Mouse (Mus musculus): ENCODE data around the gene Drc3. TPM values are rescaled to one million over a fixed set of nuclear protein-coding genes. Genes with fewer than 3 reads are reported as not detected.

The Drc3 gene
- polyA plus RNA-seq, 1 experiment from 2014 or later: 0.69 TPM

GRCm38 (mm10) chr11:60417717-60418472 is 64.8 kb downstream of the Drc3 start, which contains the start of gene Atpaf2:
TSS of gene Atpaf2 (minus strand) at chr11:60418457.
- WGBS: under 1% methylated on average over 31 of the region's 39 CpGs
- ATAC-seq (ENCODE audit: insufficient read depth, low FRiP score, low TSS enrichment) (peak; percentile 27), DNase-seq (ENCODE audit: low spot score) (no peak)
- H3K27ac ChIP-seq (ENCODE audit: low read depth, low read length): peak within 1 kb of the TSS; percentile 75; the same call in 1 of the 2 replicates
- peak within 1 kb of the TSS; percentile 98 for H3K4me2 ChIP-seq (ENCODE audit: low read depth)
- H3K9ac ChIP-seq (ENCODE audit: low read length): peak within 1 kb of the TSS; percentile 93
- H3K27me3 ChIP-seq (ENCODE audit: control insufficient read depth, insufficient read depth, low read length): no peaks in the 10 kb centered on the region
- peaks cover 17% of the 10 kb centered on the region for H3K4me1 ChIP-seq (ENCODE audit: control insufficient read depth, insufficient read depth, low read length)
- no peaks in the 10 kb centered on the region for H3K36me3 ChIP-seq (ENCODE audit: control insufficient read depth, insufficient read depth, low read length)
- peak within 1 kb of the TSS; percentile 74 for H3K4me3 ChIP-seq (ENCODE audit: low read depth, low read length)
- no peaks in the 10 kb centered on the region for H3K9me3 ChIP-seq (ENCODE audit: control insufficient read depth, low read length)

GRCm38 (mm10) chr11:60418473-60418803 is 65.3 kb downstream of the Drc3 start:
- Histone ChIP-seq H3K27ac (ENCODE audit: low read depth, low read length) (no peak overlapping the region), H3K36me3 (ENCODE audit: control insufficient read depth, insufficient read depth, low read length) (no peaks in the 10 kb centered on the region), H3K9ac (ENCODE audit: low read length) (peak overlapping the region; percentile 93), H3K4me1 (ENCODE audit: control insufficient read depth, insufficient read depth, low read length) (peaks cover 17% of the 10 kb centered on the region), H3K4me2 (ENCODE audit: low read depth) (peak overlapping the region; percentile 98), H3K27me3 (ENCODE audit: control insufficient read depth, insufficient read depth, low read length) (no peaks in the 10 kb centered on the region), H3K9me3 (ENCODE audit: control insufficient read depth, low read length) (no peaks in the 10 kb centered on the region), H3K4me3 (ENCODE audit: low read depth, low read length) (peak overlapping the region; percentile 74)
- ATAC-seq (ENCODE audit: insufficient read depth, low FRiP score, low TSS enrichment) (no peak), DNase-seq (ENCODE audit: low spot score) (peak; percentile 12)
- WGBS: 33% methylated on average over 6 of the region's 6 CpGs

- WGBS: 74% methylated on average over 5 of the region's 6 CpGs
- Histone ChIP-seq H3K4me3 (ENCODE audit: low read depth, low read length) (no peak overlapping the region), H3K27ac (ENCODE audit: low read depth, low read length) (no peak overlapping the region), H3K27me3 (ENCODE audit: control insufficient read depth, insufficient read depth, low read length) (no peaks in the 10 kb centered on the region), H3K36me3 (ENCODE audit: control insufficient read depth, insufficient read depth, low read length) (no peaks in the 10 kb centered on the region), H3K4me1 (ENCODE audit: control insufficient read depth, insufficient read depth, low read length) (peaks cover 10% of the 10 kb centered on the region), H3K9me3 (ENCODE audit: control insufficient read depth, low read length) (no peaks in the 10 kb centered on the region), H3K9ac (ENCODE audit: low read length) (no peak overlapping the region), H3K4me2 (ENCODE audit: low read depth) (no peak overlapping the region)
- ATAC-seq (ENCODE audit: insufficient read depth, low FRiP score, low TSS enrichment) (no peak), DNase-seq (ENCODE audit: low spot score) (no peak)
Measured at GRCm38 (mm10) chr11:60422046-60422668, 69.0 kb downstream of the Drc3 start.

GRCm38 (mm10) chr11:60423006-60423405 is 69.9 kb downstream of the Drc3 start:
- H3K4me2 ChIP-seq (ENCODE audit: low read depth): no peak overlapping the region
- no peak overlapping the region for H3K27ac ChIP-seq (ENCODE audit: low read depth, low read length)
- no peak for ATAC-seq (ENCODE audit: insufficient read depth, low FRiP score, low TSS enrichment)
- no peaks in the 10 kb centered on the region for H3K9me3 ChIP-seq (ENCODE audit: control insufficient read depth, low read length)
- H3K9ac ChIP-seq (ENCODE audit: low read length): no peak overlapping the region
- H3K4me1 ChIP-seq (ENCODE audit: control insufficient read depth, insufficient read depth, low read length): peaks cover 10% of the 10 kb centered on the region
- H3K27me3 ChIP-seq (ENCODE audit: control insufficient read depth, insufficient read depth, low read length): no peaks in the 10 kb centered on the region
- H3K4me3 ChIP-seq (ENCODE audit: low read depth, low read length): no peak overlapping the region
- DNase-seq (ENCODE audit: low spot score): no peak
- WGBS: 57% methylated on average over 1 of the region's 1 CpGs
- H3K36me3 ChIP-seq (ENCODE audit: control insufficient read depth, insufficient read depth, low read length): no peaks in the 10 kb centered on the region

- no peaks in the 10 kb centered on the region for H3K9me3 ChIP-seq (ENCODE audit: control insufficient read depth, low read length)
- no peak overlapping the region for H3K4me3 ChIP-seq (ENCODE audit: low read depth, low read length)
- ATAC-seq (ENCODE audit: insufficient read depth, low FRiP score, low TSS enrichment) (no peak), DNase-seq (ENCODE audit: low spot score) (no peak)
- 86% methylated on average over 1 of the region's 1 CpGs for WGBS
- H3K4me1 ChIP-seq (ENCODE audit: control insufficient read depth, insufficient read depth, low read length): no peaks in the 10 kb centered on the region
- no peak overlapping the region for H3K9ac ChIP-seq (ENCODE audit: low read length)
- H3K4me2 ChIP-seq (ENCODE audit: low read depth): no peak overlapping the region
- no peaks in the 10 kb centered on the region for H3K36me3 ChIP-seq (ENCODE audit: control insufficient read depth, insufficient read depth, low read length)
- no peak overlapping the region for H3K27ac ChIP-seq (ENCODE audit: low read depth, low read length)
- no peaks in the 10 kb centered on the region for H3K27me3 ChIP-seq (ENCODE audit: control insufficient read depth, insufficient read depth, low read length)
Measured at GRCm38 (mm10) chr11:60426417-60426816, 73.3 kb downstream of the Drc3 start.

- 91% methylated on average over 3 of the region's 3 CpGs for WGBS
Measured at GRCm38 (mm10) chr11:60427628-60428027, 74.5 kb downstream of the Drc3 start.

GRCm38 (mm10) chr11:60433501-60433900 is 80.4 kb downstream of the Drc3 start:
- no peak for ATAC-seq (ENCODE audit: insufficient read depth, low FRiP score, low TSS enrichment)
- H3K4me3 ChIP-seq (ENCODE audit: low read depth, low read length): no peak overlapping the region
- no peak overlapping the region for H3K9ac ChIP-seq (ENCODE audit: low read length)
- no peak overlapping the region for H3K27ac ChIP-seq (ENCODE audit: low read depth, low read length)
- H3K4me2 ChIP-seq (ENCODE audit: low read depth): no peak overlapping the region
- no peaks in the 10 kb centered on the region for H3K9me3 ChIP-seq (ENCODE audit: control insufficient read depth, low read length)
- DNase-seq (ENCODE audit: low spot score): no peak
- H3K4me1 ChIP-seq (ENCODE audit: control insufficient read depth, insufficient read depth, low read length): no peaks in the 10 kb centered on the region
- H3K27me3 ChIP-seq (ENCODE audit: control insufficient read depth, insufficient read depth, low read length): no peaks in the 10 kb centered on the region
- H3K36me3 ChIP-seq (ENCODE audit: control insufficient read depth, insufficient read depth, low read length): no peaks in the 10 kb centered on the region

More at GRCm38 (mm10) chr11:60427628-60428027, 74.5 kb downstream of the Drc3 start:
- no peak for ATAC-seq (ENCODE audit: insufficient read depth, low FRiP score, low TSS enrichment)
- no peak overlapping the region for H3K9ac ChIP-seq (ENCODE audit: low read length)
- no peak overlapping the region for H3K4me3 ChIP-seq (ENCODE audit: low read depth, low read length)
- no peak for DNase-seq (ENCODE audit: low spot score)
- no peaks in the 10 kb centered on the region for H3K36me3 ChIP-seq (ENCODE audit: control insufficient read depth, insufficient read depth, low read length)
- no peaks in the 10 kb centered on the region for H3K9me3 ChIP-seq (ENCODE audit: control insufficient read depth, low read length)
- no peak overlapping the region for H3K27ac ChIP-seq (ENCODE audit: low read depth, low read length)
- no peaks in the 10 kb centered on the region for H3K4me1 ChIP-seq (ENCODE audit: control insufficient read depth, insufficient read depth, low read length)
- no peak overlapping the region for H3K4me2 ChIP-seq (ENCODE audit: low read depth)
- no peaks in the 10 kb centered on the region for H3K27me3 ChIP-seq (ENCODE audit: control insufficient read depth, insufficient read depth, low read length)

- ATAC-seq (ENCODE audit: insufficient read depth, low FRiP score, low TSS enrichment) (no peak), DNase-seq (ENCODE audit: low spot score) (no peak)
- Histone ChIP-seq H3K4me1 (ENCODE audit: control insufficient read depth, insufficient read depth, low read length) (no peaks in the 10 kb centered on the region), H3K36me3 (ENCODE audit: control insufficient read depth, insufficient read depth, low read length) (no peaks in the 10 kb centered on the region), H3K4me3 (ENCODE audit: low read depth, low read length) (no peak overlapping the region), H3K27ac (ENCODE audit: low read depth, low read length) (no peak overlapping the region), H3K27me3 (ENCODE audit: control insufficient read depth, insufficient read depth, low read length) (no peaks in the 10 kb centered on the region), H3K9me3 (ENCODE audit: control insufficient read depth, low read length) (no peaks in the 10 kb centered on the region), H3K4me2 (ENCODE audit: low read depth) (no peak overlapping the region), H3K9ac (ENCODE audit: low read length) (no peak overlapping the region)
- WGBS: 81% methylated on average over 1 of the region's 1 CpGs
Measured at GRCm38 (mm10) chr11:60435133-60435532, 82.0 kb downstream of the Drc3 start.

- Histone ChIP-seq H3K4me2 (ENCODE audit: low read depth) (no peak overlapping the region), H3K4me1 (ENCODE audit: control insufficient read depth, insufficient read depth, low read length) (no peaks in the 10 kb centered on the region), H3K9ac (ENCODE audit: low read length) (no peak overlapping the region), H3K4me3 (ENCODE audit: low read depth, low read length) (no peak overlapping the region), H3K36me3 (ENCODE audit: control insufficient read depth, insufficient read depth, low read length) (no peaks in the 10 kb centered on the region), H3K27ac (ENCODE audit: low read depth, low read length) (no peak overlapping the region), H3K27me3 (ENCODE audit: control insufficient read depth, insufficient read depth, low read length) (no peaks in the 10 kb centered on the region), H3K9me3 (ENCODE audit: control insufficient read depth, low read length) (no peaks in the 10 kb centered on the region)
- WGBS: 85% methylated on average over 3 of the region's 3 CpGs
- no peak for DNase-seq (ENCODE audit: low spot score)
- no peak for ATAC-seq (ENCODE audit: insufficient read depth, low FRiP score, low TSS enrichment)
Measured at GRCm38 (mm10) chr11:60436618-60437017, 83.5 kb downstream of the Drc3 start.

Measured in neural tube, embryonic 11.5 days (tissue).